Mouse (Mus musculus) CH12.LX (cell line): ENCODE results near the gene Rps21.

Experiments used
- CTCF ChIP-seq, 2 experiments: IDR thresholded peaks in 1 of 2; conservative IDR thresholded peaks in 1 of 2; 2 replicates each; pipeline ENCODE4 v1.5.1; 2011 to 2012; ENCODE audit warnings: low read depth in 2 of 2, low read length in 2 of 2, improper control_type of control experiment in 1 of 2, inconsistent platforms in 1 of 2, mild to moderate bottlenecking in 1 of 2, moderate library complexity in 1 of 2
- E2F4 ChIP-seq: IDR thresholded peaks from 2 replicates; pipeline ENCODE4 v1.6.1; 2011; ENCODE audit warnings: low read depth, low read length, improper control_type of control experiment; ENCODE audit not compliant: insufficient replicate concordance
- EP300 ChIP-seq: IDR thresholded peaks from 2 replicates; pipeline ENCODE4 v1.6.1; 2011; ENCODE audit warnings: low read length, improper control_type of control experiment
- HCFC1 ChIP-seq: IDR thresholded peaks from 2 replicates; pipeline ENCODE4 v1.6.1; 2012; ENCODE audit warnings: low read depth, mild to moderate bottlenecking, inconsistent platforms, low read length, improper control_type of control experiment
- JUND ChIP-seq: conservative IDR thresholded peaks from 2 replicates; pipeline ENCODE4 v1.6.1; 2011; ENCODE audit warnings: low read depth, low read length, improper control_type of control experiment
- KAT2A ChIP-seq: IDR thresholded peaks from 2 replicates; pipeline ENCODE4 v1.6.1; 2012; ENCODE audit warnings: low read length, improper control_type of control experiment, inconsistent platforms; ENCODE audit not compliant: insufficient replicate concordance
- MAZ ChIP-seq: IDR thresholded peaks from 2 replicates; pipeline ENCODE4 v1.6.1; 2012; ENCODE audit warnings: low read depth, mild to moderate bottlenecking, inconsistent platforms, low read length, improper control_type of control experiment, moderate library complexity
- PAX5 ChIP-seq: IDR thresholded peaks from 2 replicates; pipeline ENCODE4 v1.6.1; 2012; ENCODE audit warnings: low read length, inconsistent platforms, mixed read lengths
- RCOR1 ChIP-seq: conservative IDR thresholded peaks from 2 replicates; pipeline ENCODE4 v1.6.1; 2012; ENCODE audit warnings: low read depth, mild to moderate bottlenecking, inconsistent platforms, low read length, improper control_type of control experiment
- SIN3A ChIP-seq: IDR thresholded peaks from 2 replicates; pipeline ENCODE4 v1.6.1; 2012; ENCODE audit warnings: low read length, improper control_type of control experiment, inconsistent platforms
- USF1 ChIP-seq: IDR thresholded peaks from 2 replicates; pipeline ENCODE4 v1.6.1; 2014; ENCODE audit warnings: low read depth, mild to moderate bottlenecking, inconsistent platforms, low read length, improper control_type of control experiment
- USF2 ChIP-seq: conservative IDR thresholded peaks from 2 replicates; pipeline ENCODE4 v1.6.1; 2011; ENCODE audit warnings: low read depth, low read length, improper control_type of control experiment
- ZC3H11A ChIP-seq: IDR thresholded peaks from 2 replicates; pipeline ENCODE4 v1.6.1; 2012; ENCODE audit warnings: low read depth, mild to moderate bottlenecking, inconsistent platforms, low read length, improper control_type of control experiment

DNA sequence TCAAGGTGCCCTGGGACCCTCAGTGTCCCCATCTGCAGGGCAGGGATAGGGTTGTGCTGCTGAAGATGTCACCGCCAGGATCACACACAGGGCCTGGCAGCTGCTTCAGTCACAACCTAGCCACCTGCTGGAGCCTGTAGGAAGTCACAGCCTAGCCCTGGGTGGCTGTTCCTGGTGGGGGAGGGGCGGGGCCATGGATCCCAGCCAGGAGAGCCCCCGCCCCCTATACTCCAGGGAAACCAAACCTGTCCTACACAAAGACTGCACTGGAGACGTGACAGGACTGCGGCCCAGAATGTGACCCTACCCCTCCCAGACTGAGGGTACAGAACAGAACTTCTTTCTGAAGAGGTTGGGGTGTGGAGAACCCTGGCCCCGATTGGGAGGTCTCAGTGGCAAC is 34.9 kb upstream of the Rps21 start:
- TF ChIP-seq CTCF (conservative IDR thresholded peaks at IDR 0.05 in 1 of 2, IDR thresholded peaks at IDR 0.05 in 1 of 2; ENCODE audit: low read depth in 2 of 2, low read length in 2 of 2) (peak in 1 of 2 experiments; percentile 36; a peak in 2 of 4 replicates), RCOR1 (no peak), KAT2A (no peak), EP300 (no peak), E2F4 (no peak), ZC3H11A (no peak), USF1 (no peak), PAX5 (no peak), SIN3A (no peak), MAZ (no peak), USF2 (no peak), HCFC1 (no peak), JUND (no peak)
